Mouse (Mus musculus): Measurements from ENCODE around the gene Fbxw21.
"Not testable (repeated sequence)": the region's sequence is repeated elsewhere in the genome, so short reads cannot be mapped to it uniquely, and the experiment has no call there.

Gene Fbxw21

GRCm38 (mm10) chr9:109161941-109162340 is at the start of gene Fbxw21:
Gene Fbxw21 (minus strand): TSS chr9:109162041.
- no peak for DNase-seq

GRCm38 (mm10) chr9:109201347-109201746 is 39.5 kb upstream of the Fbxw21 start:
- DNase-seq: not testable (repeated sequence)

DNA sequence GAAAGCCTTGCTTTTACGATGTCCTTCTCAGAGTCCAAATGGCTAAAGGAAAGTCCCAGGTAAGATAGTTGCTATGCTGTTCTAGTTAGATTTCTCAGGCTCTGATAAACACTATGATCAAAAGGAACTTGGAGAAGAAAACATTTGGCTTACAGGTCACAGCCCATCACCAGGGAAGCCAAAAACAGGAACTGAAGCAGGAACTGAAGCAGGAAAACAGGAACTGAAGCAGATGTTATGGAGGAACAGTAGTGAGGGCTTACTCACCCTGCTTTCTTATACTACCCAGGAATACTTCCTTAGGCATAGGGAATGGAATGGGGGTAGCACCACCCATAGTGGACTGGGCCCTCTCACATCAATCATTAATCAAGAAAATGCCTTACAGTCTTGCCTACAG is 38.5 kb upstream of the Fbxw21 start:
- DNase-seq: no peak

DNA sequence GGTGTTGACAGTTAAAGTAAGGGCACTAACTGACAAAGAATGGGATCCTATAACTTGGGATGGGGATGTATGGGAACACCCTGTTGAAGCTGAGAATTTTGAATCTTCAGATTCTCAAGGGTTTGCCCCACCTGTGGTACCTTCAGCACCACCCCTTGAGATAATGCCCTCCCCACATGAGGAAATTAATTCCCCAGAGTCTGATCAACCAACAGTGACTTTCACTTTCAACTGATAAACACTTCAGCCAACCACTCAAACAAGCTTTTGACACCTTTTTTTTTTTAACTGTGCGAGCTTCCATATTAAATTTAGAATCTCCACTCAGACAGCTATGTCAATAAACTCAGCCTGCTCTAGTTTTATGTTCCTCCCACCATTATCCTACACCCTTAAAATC is 37.5 kb upstream of the Fbxw21 start:
- DNase-seq: no peak

DNA sequence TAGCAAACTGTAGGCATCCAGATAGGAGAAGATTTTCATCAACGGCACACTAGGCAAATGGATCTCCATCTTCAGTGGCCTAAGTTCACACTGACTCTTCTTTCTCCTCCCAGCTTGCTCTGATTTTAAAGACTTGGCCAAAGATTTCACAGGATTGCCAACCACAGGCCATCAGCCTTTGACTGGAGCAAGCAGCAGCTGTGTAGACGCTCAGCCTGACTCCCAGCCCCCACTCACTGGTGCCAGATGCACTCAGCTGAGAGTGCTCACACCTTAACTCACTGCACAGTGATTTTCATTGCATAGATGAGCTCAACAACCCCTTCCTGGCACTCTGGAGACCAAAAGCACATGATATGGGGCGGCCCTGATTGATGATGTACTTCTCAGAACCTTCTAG is 34.0 kb upstream of the Fbxw21 start, which contains the start of gene Fbxw13:
Fbxw13 (minus strand) TSS at position 101 of the 400 bp plus-strand sequence.
- DNase-seq: not testable (repeated sequence)

GRCm38 (mm10) chr9:109177208-109177607 is 15.4 kb upstream of the Fbxw21 start:
- DNase-seq: no peak

GRCm38 (mm10) chr9:109176301-109176700 is 14.5 kb upstream of the Fbxw21 start:
- no peak for DNase-seq

DNA sequence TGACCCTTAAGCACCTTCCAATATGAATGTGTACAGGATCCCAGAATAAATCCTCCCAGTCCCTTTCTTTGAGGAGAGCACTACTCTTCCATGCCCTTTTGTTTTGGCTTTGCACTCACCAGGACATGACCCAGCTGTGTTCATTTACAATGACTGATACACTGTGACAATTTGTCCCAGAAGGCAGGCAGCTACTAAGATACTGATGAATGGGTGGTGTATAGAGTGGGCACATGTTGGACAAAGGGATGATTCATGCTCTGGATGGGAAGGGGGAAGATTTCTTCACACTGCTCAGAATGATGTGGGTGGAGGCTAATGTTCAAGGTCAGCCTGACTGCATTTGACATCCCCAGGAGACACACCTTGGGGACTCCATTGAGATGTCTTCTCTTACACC is 5.5 kb upstream of the Fbxw21 start:
- DNase-seq: no peak

GRCm38 (mm10) chr9:109140414-109140813 is 21.4 kb downstream of the Fbxw21 start:
- peak; percentile 15 for DNase-seq

- DNase-seq: no peak
These were observed 31.8 kb downstream of the Fbxw21 start for GRCm38 (mm10) chr9:109130076-109130475.

- peak; percentile 65 for DNase-seq
These were observed 33.6 kb downstream of the Fbxw21 start for GRCm38 (mm10) chr9:109128211-109128610.

DNA sequence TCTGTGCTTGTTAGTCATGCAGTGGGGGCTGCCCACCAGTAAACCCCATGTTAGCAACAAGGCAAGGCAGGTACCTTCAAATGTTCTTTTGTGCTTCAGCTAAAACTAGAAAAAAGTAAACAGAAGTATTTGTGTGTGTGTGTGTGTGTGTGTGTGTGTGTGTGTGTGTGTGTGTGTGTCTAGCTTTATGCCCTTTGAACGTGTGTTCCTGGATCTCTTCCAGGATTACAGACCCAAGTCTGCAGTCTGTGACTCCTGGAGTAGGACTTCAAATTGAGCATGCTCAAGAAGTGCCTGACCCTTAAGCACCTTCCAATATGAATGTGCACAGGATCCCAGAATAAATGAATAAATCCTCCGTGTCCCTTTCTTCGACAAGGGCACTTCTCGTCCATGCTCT is 34.8 kb downstream of the Fbxw21 start:
- no peak for DNase-seq

GRCm38 (mm10) chr9:109125481-109125880 is 36.4 kb downstream of the Fbxw21 start:
- DNase-seq: no peak

DNA sequence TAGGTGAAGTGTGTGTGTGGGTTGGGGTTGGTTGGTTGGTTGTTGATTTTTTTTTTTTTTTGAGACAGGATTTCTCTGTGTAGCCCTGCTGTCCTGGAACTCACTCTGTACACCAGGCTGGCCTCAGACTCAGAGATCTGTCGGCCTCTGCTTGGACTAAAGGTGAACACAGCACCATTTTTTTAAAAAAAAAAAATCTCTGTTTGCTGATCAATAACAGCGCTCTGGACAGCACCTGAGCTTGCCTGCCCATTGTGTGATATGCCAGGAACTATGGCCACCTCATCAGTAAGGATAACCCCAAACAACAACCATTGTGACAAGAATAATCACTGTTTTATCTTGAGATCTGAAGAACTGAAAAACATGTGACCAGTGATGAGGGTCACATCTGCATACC is 36.8 kb downstream of the Fbxw21 start:
- DNase-seq: no peak

DNA sequence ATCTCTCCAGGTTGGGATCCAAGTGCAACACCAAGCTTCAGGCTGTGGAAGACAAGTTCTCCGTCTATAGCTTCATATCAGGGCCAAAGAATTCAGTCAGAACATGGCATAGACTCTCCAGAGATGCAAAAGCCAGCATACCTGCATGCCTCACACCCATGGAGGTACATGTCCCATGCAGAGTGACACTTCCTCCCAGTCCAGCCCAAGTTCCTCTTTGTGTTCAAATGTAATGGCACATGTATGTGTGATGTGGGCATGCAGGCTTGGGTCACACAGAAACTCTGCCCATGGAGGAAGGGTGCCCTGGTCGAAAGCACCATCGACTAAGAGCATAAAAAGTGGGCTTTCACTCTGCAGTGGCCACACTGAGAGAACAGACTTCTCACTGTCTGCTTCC is 37.7 kb downstream of the Fbxw21 start:
- no peak for DNase-seq

- peak; percentile 44 for DNase-seq
These were observed 38.6 kb downstream of the Fbxw21 start for GRCm38 (mm10) chr9:109123266-109123665.

DNA sequence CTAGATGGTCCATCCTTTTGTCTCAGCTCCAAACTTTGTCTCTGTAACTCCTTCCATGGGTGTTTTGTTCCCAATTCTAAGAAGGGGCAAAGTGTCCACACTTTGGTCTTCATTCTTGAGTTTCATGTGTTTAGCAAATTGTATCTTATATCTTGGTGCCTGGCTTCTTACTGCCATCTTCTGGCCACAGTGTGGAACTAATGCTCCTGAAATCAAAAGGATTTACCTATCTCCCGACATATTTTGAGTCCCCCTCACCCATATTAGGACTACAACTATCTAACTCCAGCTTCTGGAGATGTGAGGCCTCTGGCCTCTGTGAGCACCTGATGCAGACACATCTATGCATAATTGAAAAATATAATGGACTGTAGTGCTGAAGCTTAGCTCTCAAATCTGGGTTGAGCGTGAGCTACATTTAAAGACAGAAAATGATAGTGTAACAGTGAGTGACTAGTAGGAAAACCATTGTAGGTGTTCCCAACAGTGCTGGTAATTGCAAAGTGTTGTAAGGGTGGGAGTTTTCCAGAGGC is 39.2 kb downstream of the Fbxw21 start:
- DNase-seq: peak; percentile 58

DNA sequence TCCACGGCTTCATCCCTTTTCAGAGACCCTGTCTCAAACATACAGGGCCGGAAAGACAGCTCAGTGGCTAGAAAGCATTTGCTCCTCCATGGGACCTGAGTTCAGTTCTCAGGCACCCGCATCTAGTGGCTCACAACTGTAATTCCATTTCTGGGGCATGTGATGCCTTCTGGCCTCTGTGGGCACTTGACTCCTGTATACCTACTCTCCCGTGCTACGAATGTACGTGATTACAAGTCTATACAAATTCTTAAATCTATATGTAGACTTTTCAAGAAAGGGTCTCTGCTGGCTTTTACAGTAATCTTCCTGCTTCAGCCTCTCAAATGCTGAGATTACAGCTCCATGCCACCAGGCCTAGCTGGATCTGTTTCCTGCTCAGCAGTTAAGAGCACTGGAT is 40.9 kb downstream of the Fbxw21 start:
- no peak for DNase-seq

DNA sequence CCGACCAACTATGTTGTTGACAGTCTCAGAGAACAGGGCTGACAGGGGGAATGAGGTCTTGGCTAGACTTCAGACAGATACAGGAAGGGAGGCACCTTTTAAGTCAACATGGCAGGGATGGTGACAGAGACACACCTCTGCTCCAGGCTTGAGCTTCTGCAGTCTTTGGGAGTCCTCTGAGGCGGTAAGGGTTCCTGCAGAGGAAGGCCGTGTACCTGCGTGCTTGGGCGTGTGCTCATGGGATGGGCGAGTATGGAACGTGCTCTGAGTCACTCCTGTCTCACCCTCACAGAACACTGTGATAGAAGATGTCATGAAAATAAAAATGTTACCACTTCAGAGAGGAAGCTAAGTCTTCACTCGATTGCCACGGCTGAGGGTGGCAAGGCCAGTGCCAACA is 42.3 kb downstream of the Fbxw21 start:
- DNase-seq: no peak

GRCm38 (mm10) chr9:109118106-109118505 is 43.7 kb downstream of the Fbxw21 start:
- peak; percentile 72 for DNase-seq

- no peak for DNase-seq
These were observed 45.6 kb downstream of the Fbxw21 start for GRCm38 (mm10) chr9:109116205-109116604.

GRCm38 (mm10) chr9:109114871-109115270 is 47.0 kb downstream of the Fbxw21 start:
- no peak for DNase-seq

- DNase-seq: no peak
These were observed 47.6 kb downstream of the Fbxw21 start for GRCm38 (mm10) chr9:109114276-109114675.

DNA sequence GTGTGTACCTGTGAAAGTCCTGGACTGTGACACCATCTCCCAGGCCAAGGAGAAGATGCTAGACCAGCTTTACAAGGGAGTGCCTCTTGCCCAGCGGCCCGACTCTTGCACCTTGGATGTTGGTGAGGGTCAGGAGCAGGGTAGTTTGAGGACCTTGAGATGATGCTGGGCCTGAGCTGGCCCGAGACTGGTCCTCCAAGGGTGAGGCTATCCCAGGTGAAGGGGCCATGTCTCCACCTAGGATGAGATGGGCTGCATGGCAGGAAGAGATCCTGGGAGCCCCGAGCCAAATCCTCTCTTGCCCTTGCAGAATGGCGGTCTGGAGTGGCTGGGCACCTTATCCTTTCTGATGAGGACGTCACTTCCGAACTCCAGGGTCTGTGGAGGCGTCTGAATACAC is 48.5 kb downstream of the Fbxw21 start:
- no peak for DNase-seq

DNA sequence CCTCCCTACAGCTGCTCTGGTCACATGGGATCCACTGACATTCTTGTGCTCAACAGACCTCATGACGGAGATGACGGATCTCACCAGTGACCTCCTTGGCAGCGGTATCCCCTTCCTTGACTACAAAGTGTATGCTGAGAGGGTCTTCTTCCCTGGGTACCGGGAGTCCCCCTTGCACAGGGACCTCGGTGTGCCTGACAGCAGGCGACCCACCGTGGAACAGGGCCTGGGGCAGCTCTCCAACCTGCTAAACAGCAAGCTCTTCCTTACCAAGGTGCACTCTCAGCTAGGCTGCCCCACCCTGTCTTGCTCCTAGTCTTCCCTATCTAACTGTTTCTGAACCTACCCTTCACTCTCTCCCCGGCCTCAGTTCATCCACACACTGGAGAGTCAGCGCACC is 50.2 kb downstream of the Fbxw21 start:
- no peak for DNase-seq

DNA sequence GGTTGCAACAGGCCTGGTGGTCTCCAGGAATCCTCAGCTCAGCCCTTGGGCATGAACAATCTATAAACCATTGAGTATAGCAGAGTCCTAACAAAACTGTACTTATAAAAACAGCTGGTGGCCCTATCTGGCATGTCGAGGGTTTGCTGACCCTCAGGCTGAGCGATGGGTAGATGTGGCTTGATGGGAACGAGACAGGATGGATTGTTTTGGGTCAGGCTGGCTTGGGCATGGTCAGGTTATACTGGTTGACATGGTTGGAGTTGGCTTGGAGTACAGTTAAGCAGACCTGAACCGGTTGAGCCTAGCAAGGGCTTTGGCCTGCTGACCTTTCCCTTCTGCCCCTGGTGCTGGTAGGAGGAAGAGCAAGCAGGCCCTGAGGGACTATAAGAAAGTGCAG is 50.7 kb downstream of the Fbxw21 start:
- DNase-seq: no peak

All from lung, postnatal 10 days (tissue).